Mouse (Mus musculus): ENCODE data around the gene Stk24.

DNA sequence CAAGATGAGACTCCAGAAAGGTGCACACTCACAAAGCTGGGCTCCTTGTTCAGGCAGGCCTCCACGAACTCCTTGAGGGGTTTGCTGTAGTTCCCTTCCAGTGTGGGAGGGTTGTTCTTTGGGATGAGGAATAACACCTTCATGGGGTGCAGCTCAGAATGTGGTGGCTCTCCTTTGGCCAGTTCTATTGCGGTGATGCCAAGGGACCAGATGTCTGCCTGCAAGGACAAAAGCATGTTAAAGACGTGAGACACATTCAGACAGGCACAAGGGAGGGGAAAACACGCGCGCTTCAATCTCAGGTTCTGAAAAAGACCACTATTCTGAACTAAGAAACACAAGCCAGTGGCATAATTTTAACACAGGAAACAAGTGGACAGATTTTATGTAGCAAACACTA, 82.7 kb downstream of the Stk24 start:
- TF ChIP-seq USF1 (IDR thresholded peaks at IDR 0.05; ENCODE audit: low read depth): no peak
- no peak for TF ChIP-seq CTCF (IDR thresholded peaks at IDR 0.05; ENCODE audit: control insufficient read depth, insufficient read depth, insufficient read length)
- no peak for TF ChIP-seq MYOD1 (IDR thresholded peaks at IDR 0.05; ENCODE audit: control insufficient read depth, insufficient read length, low read depth)
- no peak for TF ChIP-seq MYOG (IDR thresholded peaks at IDR 0.05; ENCODE audit: control insufficient read depth, extremely low read depth, insufficient read length)
- no peak for TF ChIP-seq CEBPB (IDR thresholded peaks at IDR 0.05; ENCODE audit: low read depth)
- TF ChIP-seq MAX (IDR thresholded peaks at IDR 0.05): no peak

Data from C2C12 (cell line).